8 mouse cellular contexts compared by ENCODE assay signal in genomic region chr4:122835530-122836402, GRCm38 (mm10). TPM values are rescaled to one million over a fixed set of nuclear protein-coding genes. Genes with fewer than 3 reads are reported as not detected.
DNase-seq lines count a peak whose midpoint lies in the region; ATAC-seq lines count a peak whose summit lies in the region.

Gene Ppt1, plus strand, starts transcription at chr4:122836242.

- H3K4me2 ChIP-seq in heart, embryonic 14.5 days (ENCODE audit: low read length), result peak within 1 kb of the TSS; percentile 94
- H3K4me2 ChIP-seq in liver, embryonic 13.5 days, result peak within 1 kb of the TSS; percentile 87
- H3K4me2 ChIP-seq in stomach, embryonic 16.5 days (ENCODE audit: low read depth, low read length), result peak within 1 kb of the TSS; percentile 66

- H3K4me1 ChIP-seq in brown adipose tissue, adult 24 weeks (ENCODE audit: control insufficient read depth, insufficient read depth, insufficient read length, low read length), result peaks cover 8% of the 10 kb centered on the region; the same call in 1 of the 2 replicates
- peaks cover 2 to 13% of the 10 kb centered on the region in 2 experiments; a peak in 3 of 4 replicates for H3K4me1 ChIP-seq in heart, embryonic 14.5 days (ENCODE audit: control insufficient read depth in 2 of 2, insufficient read depth in 2 of 2, low read length in 2 of 2)
- H3K4me1 ChIP-seq in liver, embryonic 13.5 days (replicated peaks), result peaks cover 25% of the 10 kb centered on the region
- peaks cover 13% of the 10 kb centered on the region for H3K4me1 ChIP-seq in stomach, embryonic 16.5 days (ENCODE audit: control insufficient read depth, insufficient read depth, low read length)

- no peaks in the 10 kb centered on the region for H3K27me3 ChIP-seq in heart, embryonic 14.5 days (ENCODE audit: control insufficient read depth, insufficient read depth, low read length)
- no peaks in the 10 kb centered on the region for H3K27me3 ChIP-seq in liver, embryonic 13.5 days
- H3K27me3 ChIP-seq in stomach, embryonic 16.5 days (ENCODE audit: control insufficient read depth, insufficient read depth, low read length), result no peaks in the 10 kb centered on the region

- no peak within 1 kb of the TSS for H3K27ac ChIP-seq in brown adipose tissue, adult 24 weeks (replicated peaks; ENCODE audit: low read depth, low read length)
- peak within 1 kb of the TSS; percentile 66 to 73 for H3K27ac ChIP-seq in heart, embryonic 14.5 days (replicated peaks in 1 of 2; ENCODE audit: control insufficient read depth in 1 of 2, insufficient read depth in 1 of 2, low read depth in 2 of 2, low read length in 2 of 2)
- 0 out of 2 replicates have a peak within 1 kb of the TSS, but pooled peaks have one; percentile 29 for H3K27ac ChIP-seq in liver, embryonic 13.5 days
- peak within 1 kb of the TSS; percentile 36; the same call in 1 of the 2 replicates for H3K27ac ChIP-seq in stomach, embryonic 16.5 days (ENCODE audit: low read length)

- WGBS in heart, embryonic 14.5 days, result 5% methylated on average over 31 of the region's 31 CpGs
- 5% methylated on average over 31 of the region's 31 CpGs for WGBS in liver, embryonic 13.5 days (ENCODE audit: insufficient replicate concordance)
- 4% methylated on average over 31 of the region's 31 CpGs for WGBS in stomach, embryonic 16.5 days

- H3K36me3 ChIP-seq in heart, embryonic 14.5 days (ENCODE audit: control insufficient read depth, insufficient read depth, low read length), result 0 out of 2 replicates have a peak, but pooled peaks cover under 1% of the 10 kb centered on the region
- H3K36me3 ChIP-seq in liver, embryonic 13.5 days, result no peaks in the 10 kb centered on the region
- no peaks in the 10 kb centered on the region for H3K36me3 ChIP-seq in stomach, embryonic 16.5 days (ENCODE audit: control insufficient read depth, insufficient read depth, low read length)

- peak within 1 kb of the TSS; percentile 87 for H3K9ac ChIP-seq in heart, embryonic 14.5 days (ENCODE audit: low read length)
- H3K9ac ChIP-seq in liver, embryonic 13.5 days, result peak within 1 kb of the TSS; percentile 77
- peak within 1 kb of the TSS; percentile 81 for H3K9ac ChIP-seq in stomach, embryonic 16.5 days (ENCODE audit: low read length)

- DNase-seq in CD4-positive, CD25-positive, alpha-beta regulatory T cell, adult 2 months (ENCODE audit: low read depth, low spot score), result peak; percentile 94
- DNase-seq in fibroblast of lung, adult 2 months (ENCODE audit: low read depth), result peak; percentile 60
- DNase-seq in kidney, postnatal 14 days, result peak; percentile 91
- peak; percentile 76 for DNase-seq in liver, embryonic 13.5 days
- peak; percentile 86 for DNase-seq in neural tube, embryonic 10.5 days (ENCODE audit: extremely low spot score, low spot score)

- H3K4me3 ChIP-seq in brown adipose tissue, adult 24 weeks (ENCODE audit: insufficient read depth, low read depth, low read length), result peak within 1 kb of the TSS; percentile 94
- peak within 1 kb of the TSS; percentile 78 to 92 for H3K4me3 ChIP-seq in heart, embryonic 14.5 days (ENCODE audit: control insufficient read depth in 1 of 2, insufficient read depth in 1 of 2, low read depth in 1 of 2, low read length in 2 of 2)
- H3K4me3 ChIP-seq in liver, embryonic 13.5 days (replicated peaks), result peak within 1 kb of the TSS; percentile 82
- peak within 1 kb of the TSS; percentile 73 for H3K4me3 ChIP-seq in stomach, embryonic 16.5 days (replicated peaks; ENCODE audit: low read length)

- ATAC-seq in heart, embryonic 14.5 days (ENCODE audit: insufficient number of reproducible peaks, insufficient read depth, low FRiP score, low read depth), result peak; percentile 76
- peak; percentile 92 for ATAC-seq in liver, embryonic 13.5 days (ENCODE audit: low read depth)
- ATAC-seq in stomach, embryonic 16.5 days (ENCODE audit: insufficient read depth, low FRiP score), result peak; percentile 89

- no peaks in the 10 kb centered on the region for H3K9me3 ChIP-seq in heart, embryonic 14.5 days (ENCODE audit: control insufficient read depth, low read length)
- no peaks in the 10 kb centered on the region for H3K9me3 ChIP-seq in liver, embryonic 13.5 days (replicated peaks)
- no peaks in the 10 kb centered on the region for H3K9me3 ChIP-seq in stomach, embryonic 16.5 days (replicated peaks; ENCODE audit: control insufficient read depth, low read length)

RNA-seq across cellular contexts. Expression of gene Ppt1, which starts in this region (rescaled TPM):
- polyA plus RNA-seq in brown adipose tissue, adult 24 weeks (2012; ENCODE audit: insufficient read depth, insufficient read length, missing spikeins), result 35.0 and 37.7 TPM in 2 replicates
- 69.3 and 74.3 TPM in 2 replicates for polyA plus RNA-seq in heart, embryonic 14.5 days (2014; fragmentation: Nextera tagmentation; extraction: Ambion mirVana)
- 20.8 and 22.8 TPM in 2 replicates for polyA plus RNA-seq in liver, embryonic 13.5 days (2015; fragmentation: Nextera tagmentation; extraction: Ambion mirVana)
- polyA plus RNA-seq in stomach, embryonic 16.5 days (2015; fragmentation: Nextera tagmentation; extraction: Ambion mirVana), result 79.3 and 90.6 TPM in 2 replicates
